Mouse (Mus musculus) liver, embryonic 14.5 days (tissue): ENCODE results near the gene Sult3a2. TPM values are rescaled to one million over a fixed set of nuclear protein-coding genes. Genes with fewer than 3 reads are reported as not detected.
"Not testable (repeated sequence)": the region's sequence is repeated elsewhere in the genome, so short reads cannot be mapped to it uniquely, and the experiment has no call there.

Experiments
- ATAC-seq: fragments of 200-750 bp; cut with Nextera tagmentation; 2 replicates; pipeline ENCODE4 v1.8.0; 2017; ENCODE audit warnings: moderate number of reproducible peaks, mild to moderate bottlenecking, moderate library complexity; ENCODE audit not compliant: insufficient read depth
- DNase-seq, 3 experiments: peaks; one replicate each; pipeline ENCODE4 v3.0.0-alpha.2; 2012 to 2013; ENCODE audit warnings: low read depth in 3 of 3, low spot score in 3 of 3
- H3K27ac ChIP-seq: fragments of 300-500 bp; sonication (generic); 2 replicates; pipeline ENCODE4 v1.5.1; 2014; ENCODE audit warnings: moderate library complexity, mild to moderate bottlenecking, control low read depth, inconsistent platforms
- H3K27me3 ChIP-seq: fragments of 300-500 bp; sonication (generic); 2 replicates; pipeline ENCODE4 v1.6.1; 2014; ENCODE audit warnings: mild to moderate bottlenecking, low read length, moderate library complexity; ENCODE audit not compliant: control insufficient read depth, insufficient read depth
- H3K36me3 ChIP-seq: fragments of 300-500 bp; sonication (generic); replicated peaks from 2 replicates; pipeline ENCODE4 v1.6.1; 2014; ENCODE audit warnings: low read depth; ENCODE audit not compliant: control insufficient read depth, insufficient read depth
- H3K4me1 ChIP-seq, 2 experiments: fragments of 200-500 bp in 1 of 2; fragments of 300-500 bp in 1 of 2; sonication (generic) in 1 of 2; replicated peaks; 2 replicates each; pipeline ENCODE4 v1.6.1; 2012 to 2014; ENCODE audit warnings: antibody characterized with exemption in 1 of 2, inconsistent platforms in 1 of 2, low read length in 1 of 2; ENCODE audit not compliant: control insufficient read depth in 2 of 2, insufficient read depth in 2 of 2
- H3K4me2 ChIP-seq: fragments of 300-500 bp; sonication (generic); 2 replicates; pipeline ENCODE4 v1.6.1; 2014; ENCODE audit warnings: low read depth, mild to moderate bottlenecking, control low read depth, moderate library complexity
- H3K4me3 ChIP-seq, 2 experiments: fragments of 200-500 bp in 1 of 2; fragments of 300-500 bp in 1 of 2; sonication (generic) in 1 of 2; 2 replicates each; pipeline ENCODE4 v1.5.1; 2012 to 2014; ENCODE audit warnings: low read depth in 2 of 2, low read length in 2 of 2, mild to moderate bottlenecking in 2 of 2, control low read depth in 1 of 2, inconsistent platforms in 1 of 2, moderate library complexity in 1 of 2; ENCODE audit not compliant: insufficient read depth in 1 of 2
- H3K9ac ChIP-seq: fragments of 300-500 bp; sonication (generic); replicated peaks from 2 replicates; pipeline ENCODE4 v1.6.1; 2014; ENCODE audit warnings: mild to moderate bottlenecking, control low read depth, moderate library complexity
- H3K9me3 ChIP-seq: fragments of 300-500 bp; sonication (generic); 2 replicates; pipeline ENCODE4 v1.6.1; 2016; ENCODE audit warnings: low read length, mixed read lengths; ENCODE audit not compliant: control insufficient read depth
- CTCF ChIP-seq: IDR thresholded peaks from 2 replicates; pipeline ENCODE4 v1.5.1; 2016; ENCODE audit warnings: antibody characterized with exemption, low read depth, control low read depth
- EP300 ChIP-seq: IDR thresholded peaks from 2 replicates; pipeline ENCODE4 v1.6.1; 2016; ENCODE audit warnings: antibody characterized with exemption, low read depth
- WGBS: fragments of 180-500 bp; shearing (Covaris S2); extraction: QIAGEN DNeasy Blood & Tissue Kit; methylation state at CpG from one replicate; pipeline ENCODE4 v1.1.7; 2014; ENCODE audit not compliant: insufficient replicate concordance; 5-methylcytosine and 5-hydroxymethylcytosine counted together
- polyA plus RNA-seq, 2 experiments: library from polyadenylated mRNA; depleted of rRNA in 1 of 2; stranded (reverse) in 1 of 2; unstranded in 1 of 2; fragments of >200 nt; fragmentation: Nextera tagmentation in 1 of 2; extraction: Ambion mirVana in 1 of 2; gene quantifications; 2 replicates each; pipeline versions ENCODE4 v1.2.1 to v1.2.3; 2012 to 2014

The Sult3a2 gene
- polyA plus RNA-seq (2012; rRNA removed) = not detected in 2 replicates
- polyA plus RNA-seq (2014; fragmentation: Nextera tagmentation; extraction: Ambion mirVana) = not detected in 2 replicates

GRCm38 (mm10) chr10:33786604-33787003 lies at the start of gene Sult3a2:
Gene Sult3a2, minus strand, starts transcription at chr10:33786704.
- no peaks in the 10 kb centered on the region for H3K4me1 ChIP-seq
- no peak within 1 kb of the TSS for H3K4me3 ChIP-seq
- no peak within 1 kb of the TSS for H3K9ac ChIP-seq
- TF ChIP-seq EP300 (no peak), CTCF (no peak)
- 56% methylated on average over 3 of the region's 3 CpGs for WGBS
- H3K27ac ChIP-seq = no peak within 1 kb of the TSS
- DNase-seq = no peak
- ATAC-seq = no peak
- H3K36me3 ChIP-seq = no peaks in the 10 kb centered on the region
- no peaks in the 10 kb centered on the region for H3K9me3 ChIP-seq
- H3K27me3 ChIP-seq = no peaks in the 10 kb centered on the region
- no peak within 1 kb of the TSS for H3K4me2 ChIP-seq

GRCm38 (mm10) chr10:33820892-33821291 lies 34.4 kb upstream of the Sult3a2 start:
- Histone ChIP-seq H3K4me3 (no peak overlapping the region), H3K9me3 (no peaks in the 10 kb centered on the region), H3K27me3 (no peaks in the 10 kb centered on the region), H3K27ac (no peak overlapping the region), H3K9ac (no peak overlapping the region), H3K4me1 (no peaks in the 10 kb centered on the region), H3K4me2 (no peak overlapping the region), H3K36me3 (no peaks in the 10 kb centered on the region)
- WGBS = 65% methylated on average over 3 of the region's 3 CpGs
- DNase-seq = no peak
- no peak for TF ChIP-seq CTCF
- no peak for TF ChIP-seq EP300
- ATAC-seq = no peak

GRCm38 (mm10) chr10:33816923-33817322 lies 30.4 kb upstream of the Sult3a2 start:
- TF ChIP-seq CTCF (no peak), EP300 (no peak)
- DNase-seq (peak in 1 of 3 experiments; percentile 1), ATAC-seq (no peak)

DNA sequence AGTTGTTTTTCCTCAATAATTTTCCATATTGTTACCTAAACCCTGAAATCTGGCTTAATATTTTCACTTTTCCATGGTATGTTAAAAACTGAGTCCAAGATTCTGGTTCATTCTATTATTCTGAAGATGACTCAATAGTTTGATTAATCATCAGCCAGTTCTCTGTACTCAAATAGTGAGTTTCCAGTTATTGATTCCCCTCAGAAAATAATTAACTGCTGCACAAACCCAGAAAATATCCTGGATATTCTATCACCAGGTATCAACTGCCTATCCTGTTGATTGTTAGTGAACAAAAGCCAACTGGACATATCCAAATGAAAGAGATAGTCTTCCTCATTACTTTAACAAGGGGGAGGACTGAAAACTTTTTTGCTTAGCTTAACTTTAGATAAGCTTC lies 27.8 kb upstream of the Sult3a2 start:
- Histone ChIP-seq H3K27ac (no peak overlapping the region), H3K4me2 (no peak overlapping the region), H3K27me3 (no peaks in the 10 kb centered on the region), H3K36me3 (no peaks in the 10 kb centered on the region), H3K4me1 (no peaks in the 10 kb centered on the region), H3K9ac (no peak overlapping the region), H3K4me3 (no peak overlapping the region), H3K9me3 (no peaks in the 10 kb centered on the region)
- ATAC-seq (no peak), DNase-seq (no peak)
- TF ChIP-seq CTCF (no peak), EP300 (no peak)

More at GRCm38 (mm10) chr10:33816923-33817322, 30.4 kb upstream of the Sult3a2 start:
- Histone ChIP-seq H3K9ac (no peak overlapping the region), H3K27me3 (no peaks in the 10 kb centered on the region), H3K4me3 (no peak overlapping the region), H3K4me1 (no peaks in the 10 kb centered on the region), H3K4me2 (no peak overlapping the region), H3K36me3 (no peaks in the 10 kb centered on the region), H3K27ac (no peak overlapping the region), H3K9me3 (no peaks in the 10 kb centered on the region)
- WGBS = 41% methylated on average over 1 of the region's 1 CpGs

- no peak overlapping the region for H3K9ac ChIP-seq
- H3K27ac ChIP-seq = no peak overlapping the region
- H3K4me1 ChIP-seq = no peaks in the 10 kb centered on the region
- no peak overlapping the region for H3K4me2 ChIP-seq
- H3K4me3 ChIP-seq = no peak overlapping the region
- TF ChIP-seq CTCF = no peak
- no peak for TF ChIP-seq EP300
- no peaks in the 10 kb centered on the region for H3K27me3 ChIP-seq
- no peak for ATAC-seq
- no peaks in the 10 kb centered on the region for H3K9me3 ChIP-seq
- 7% methylated on average over 1 of the region's 1 CpGs for WGBS
- no peak for DNase-seq
- no peaks in the 10 kb centered on the region for H3K36me3 ChIP-seq
Observed at GRCm38 (mm10) chr10:33811807-33812206, 25.3 kb upstream of the Sult3a2 start.

- not testable (repeated sequence) for H3K9me3 ChIP-seq, H3K4me2 ChIP-seq, H3K9ac ChIP-seq, H3K27ac ChIP-seq, DNase-seq, H3K4me1 ChIP-seq, H3K36me3 ChIP-seq, ATAC-seq, H3K27me3 ChIP-seq, H3K4me3 ChIP-seq
- WGBS = 51% methylated on average over 6 of the region's 6 CpGs
Observed at GRCm38 (mm10) chr10:33797221-33797949, 10.9 kb upstream of the Sult3a2 start.

GRCm38 (mm10) chr10:33796269-33796915 lies 9.9 kb upstream of the Sult3a2 start:
- 49% methylated on average over 4 of the region's 4 CpGs for WGBS

More at GRCm38 (mm10) chr10:33796269-33796915, 9.9 kb upstream of the Sult3a2 start:
- not testable (repeated sequence) for ATAC-seq, H3K27me3 ChIP-seq, H3K9me3 ChIP-seq, H3K4me3 ChIP-seq, DNase-seq, H3K36me3 ChIP-seq, H3K4me1 ChIP-seq, H3K9ac ChIP-seq, H3K4me2 ChIP-seq, H3K27ac ChIP-seq
